Mouse (Mus musculus) forebrain, embryonic 16.5 days (tissue): Measurements from ENCODE around the gene Celsr1. TPM values are rescaled to one million over a fixed set of nuclear protein-coding genes. Genes with fewer than 3 reads are reported as not detected.

Experiments
- ATAC-seq: fragments of 200-750 bp; cut with Nextera tagmentation; 2 replicates; pipeline ENCODE4 v1.8.0; 2017; ENCODE audit warnings: mild to moderate bottlenecking, moderate library complexity
- H3K27ac ChIP-seq: fragments of 300-500 bp; sonication (generic); 2 replicates; pipeline ENCODE4 v1.5.1; 2014; ENCODE audit warnings: low read length, control low read depth
- H3K27me3 ChIP-seq: fragments of 300-500 bp; sonication (generic); replicated peaks from 2 replicates; pipeline ENCODE4 v1.6.1; 2014; ENCODE audit warnings: low read length; ENCODE audit not compliant: control insufficient read depth, insufficient read depth
- H3K36me3 ChIP-seq: fragments of 300-500 bp; sonication (generic); 2 replicates; pipeline ENCODE4 v1.6.1; 2014; ENCODE audit not compliant: control insufficient read depth, insufficient read depth
- H3K4me1 ChIP-seq: fragments of 300-500 bp; sonication (generic); replicated peaks from 2 replicates; pipeline ENCODE4 v1.6.1; 2014; ENCODE audit warnings: low read length; ENCODE audit not compliant: control insufficient read depth, insufficient read depth
- H3K4me2 ChIP-seq: fragments of 300-500 bp; sonication (generic); 2 replicates; pipeline ENCODE4 v1.6.1; 2014; ENCODE audit warnings: mild to moderate bottlenecking, low read length, control low read depth
- H3K4me3 ChIP-seq: fragments of 300-500 bp; sonication (generic); replicated peaks from 2 replicates; pipeline ENCODE4 v1.5.1; 2014; ENCODE audit warnings: mild to moderate bottlenecking, low read length, control low read depth
- H3K9ac ChIP-seq: fragments of 300-500 bp; sonication (generic); replicated peaks from 2 replicates; pipeline ENCODE4 v1.6.1; 2014; ENCODE audit warnings: low read depth, low read length, control low read depth
- H3K9me3 ChIP-seq: fragments of 300-500 bp; sonication (generic); 2 replicates; pipeline ENCODE4 v1.6.1; 2016; ENCODE audit warnings: low read length; ENCODE audit not compliant: control insufficient read depth
- WGBS: fragments of 180-500 bp; shearing (Covaris S2); extraction: QIAGEN DNeasy Blood & Tissue Kit; methylation state at CpG from one replicate; pipeline ENCODE4 v1.1.7; 2014; 5-methylcytosine and 5-hydroxymethylcytosine counted together
- polyA plus RNA-seq: library from polyadenylated mRNA; unstranded; fragments of >200 nt; fragmentation: Nextera tagmentation; extraction: Ambion mirVana; gene quantifications from 2 replicates; pipeline ENCODE4 v1.2.1, GENCODE M21; 2015

Celsr1 gene
- polyA plus RNA-seq, 1 experiment from 2014 or later, result 4.6 TPM

- H3K27me3 ChIP-seq, result no peaks in the 10 kb centered on the region
- no peaks in the 10 kb centered on the region for H3K36me3 ChIP-seq
- H3K9ac ChIP-seq, result no peak overlapping the region
- no peak overlapping the region for H3K4me3 ChIP-seq
- H3K27ac ChIP-seq, result no peak overlapping the region
- ATAC-seq, result no peak
- WGBS, result 88% methylated on average over 8 of the region's 8 CpGs
- H3K9me3 ChIP-seq, result no peaks in the 10 kb centered on the region
- no peak overlapping the region for H3K4me2 ChIP-seq
- peaks cover 6% of the 10 kb centered on the region for H3K4me1 ChIP-seq
Observed at GRCm38 (mm10) chr15:86076378-86076777, 42.8 kb upstream of the Celsr1 start.

- 88% methylated on average over 2 of the region's 2 CpGs for WGBS
- Histone ChIP-seq H3K4me1 (peaks cover 6% of the 10 kb centered on the region), H3K4me3 (no peak overlapping the region), H3K4me2 (no peak overlapping the region), H3K27ac (no peak overlapping the region), H3K9ac (no peak overlapping the region), H3K27me3 (no peaks in the 10 kb centered on the region), H3K36me3 (no peaks in the 10 kb centered on the region), H3K9me3 (no peaks in the 10 kb centered on the region)
- no peak for ATAC-seq
Observed at GRCm38 (mm10) chr15:86076048-86076315, 42.4 kb upstream of the Celsr1 start.

- no peak for ATAC-seq
Observed at GRCm38 (mm10) chr15:86075305-86076047, 41.9 kb upstream of the Celsr1 start.

GRCm38 (mm10) chr15:86074171-86074937 is 40.8 kb upstream of the Celsr1 start:
- Histone ChIP-seq H3K9ac (no peak overlapping the region), H3K9me3 (no peaks in the 10 kb centered on the region), H3K4me3 (no peak overlapping the region), H3K27ac (no peak overlapping the region), H3K27me3 (no peaks in the 10 kb centered on the region), H3K36me3 (no peaks in the 10 kb centered on the region), H3K4me1 (peaks cover 21% of the 10 kb centered on the region), H3K4me2 (no peak overlapping the region)
- 90% methylated on average over 16 of the region's 16 CpGs for WGBS
- ATAC-seq, result no peak

More at GRCm38 (mm10) chr15:86075305-86076047, 41.9 kb upstream of the Celsr1 start:
- no peak overlapping the region for H3K4me2 ChIP-seq
- peaks cover 10% of the 10 kb centered on the region for H3K4me1 ChIP-seq
- 95% methylated on average over 20 of the region's 20 CpGs for WGBS
- no peak overlapping the region for H3K4me3 ChIP-seq
- H3K9me3 ChIP-seq, result no peaks in the 10 kb centered on the region
- H3K9ac ChIP-seq, result no peak overlapping the region
- H3K36me3 ChIP-seq, result no peaks in the 10 kb centered on the region
- H3K27me3 ChIP-seq, result no peaks in the 10 kb centered on the region
- H3K27ac ChIP-seq, result no peak overlapping the region

- peaks cover 50% of the 10 kb centered on the region for H3K4me1 ChIP-seq
- H3K27me3 ChIP-seq, result no peaks in the 10 kb centered on the region
- 88% methylated on average over 1 of the region's 1 CpGs for WGBS
- H3K4me3 ChIP-seq, result no peak overlapping the region
- no peak overlapping the region for H3K9ac ChIP-seq
- no peaks in the 10 kb centered on the region for H3K36me3 ChIP-seq
- no peaks in the 10 kb centered on the region for H3K9me3 ChIP-seq
- peak overlapping the region; percentile 10; the same call in 1 of the 2 replicates for H3K27ac ChIP-seq
- no peak overlapping the region for H3K4me2 ChIP-seq
- ATAC-seq, result no peak
Observed at GRCm38 (mm10) chr15:86071166-86071565, 37.6 kb upstream of the Celsr1 start.

GRCm38 (mm10) chr15:86070368-86070767 is 36.8 kb upstream of the Celsr1 start:
- no peak overlapping the region for H3K4me2 ChIP-seq
- 15% methylated on average over 11 of the region's 11 CpGs for WGBS
- H3K9me3 ChIP-seq, result no peaks in the 10 kb centered on the region
- no peak overlapping the region for H3K4me3 ChIP-seq
- H3K36me3 ChIP-seq, result no peaks in the 10 kb centered on the region
- peak; percentile 77 for ATAC-seq
- H3K27ac ChIP-seq, result peak overlapping the region; percentile 23; the same call in 1 of the 2 replicates
- H3K4me1 ChIP-seq, result peaks cover 50% of the 10 kb centered on the region
- H3K27me3 ChIP-seq, result no peaks in the 10 kb centered on the region
- H3K9ac ChIP-seq, result no peak overlapping the region

GRCm38 (mm10) chr15:86069011-86069791 is 35.6 kb upstream of the Celsr1 start:
- WGBS, result 84% methylated on average over 10 of the region's 10 CpGs
- Histone ChIP-seq H3K9me3 (no peaks in the 10 kb centered on the region), H3K4me2 (no peak overlapping the region), H3K27ac (no peak overlapping the region), H3K36me3 (no peaks in the 10 kb centered on the region), H3K4me3 (no peak overlapping the region), H3K4me1 (peaks cover 50% of the 10 kb centered on the region), H3K9ac (no peak overlapping the region), H3K27me3 (no peaks in the 10 kb centered on the region)
- no peak for ATAC-seq

- WGBS, result 78% methylated on average over 4 of the region's 4 CpGs
- Histone ChIP-seq H3K27ac (no peak overlapping the region), H3K9ac (no peak overlapping the region), H3K4me1 (peaks cover 50% of the 10 kb centered on the region), H3K9me3 (no peaks in the 10 kb centered on the region), H3K27me3 (no peaks in the 10 kb centered on the region), H3K36me3 (no peaks in the 10 kb centered on the region), H3K4me2 (no peak overlapping the region), H3K4me3 (no peak overlapping the region)
- no peak for ATAC-seq
Observed at GRCm38 (mm10) chr15:86067941-86068495, 34.4 kb upstream of the Celsr1 start.

- no peak overlapping the region for H3K4me3 ChIP-seq
- no peak overlapping the region for H3K27ac ChIP-seq
- no peak for ATAC-seq
- peaks cover 53% of the 10 kb centered on the region for H3K4me1 ChIP-seq
- no peaks in the 10 kb centered on the region for H3K36me3 ChIP-seq
- no peak overlapping the region for H3K9ac ChIP-seq
- no peak overlapping the region for H3K4me2 ChIP-seq
- H3K9me3 ChIP-seq, result no peaks in the 10 kb centered on the region
- no peaks in the 10 kb centered on the region for H3K27me3 ChIP-seq
- 65% methylated on average over 6 of the region's 6 CpGs for WGBS
Observed at GRCm38 (mm10) chr15:86067581-86067910, 34.0 kb upstream of the Celsr1 start.
